Mouse (Mus musculus) small intestine, adult 2 months (tissue): ENCODE results near the gene Tvp23a.

Source experiments
- CTCF ChIP-seq: fragments of 200-500 bp; IDR thresholded peaks from 2 replicates; pipeline ENCODE4 v1.5.1; 2012; ENCODE audit warnings: low read depth, mild to moderate bottlenecking, control low read depth, inconsistent platforms, low read length, moderate library complexity, mixed read lengths; ENCODE audit not compliant: insufficient replicate concordance, insufficient read length; ENCODE audit errors: extremely low read depth
- POLR2A ChIP-seq: fragments of 200-500 bp; IDR thresholded peaks from 2 replicates; pipeline ENCODE4 v1.6.1; 2012; ENCODE audit warnings: low read depth, mild to moderate bottlenecking, control low read depth, inconsistent platforms, low read length, moderate library complexity

DNA sequence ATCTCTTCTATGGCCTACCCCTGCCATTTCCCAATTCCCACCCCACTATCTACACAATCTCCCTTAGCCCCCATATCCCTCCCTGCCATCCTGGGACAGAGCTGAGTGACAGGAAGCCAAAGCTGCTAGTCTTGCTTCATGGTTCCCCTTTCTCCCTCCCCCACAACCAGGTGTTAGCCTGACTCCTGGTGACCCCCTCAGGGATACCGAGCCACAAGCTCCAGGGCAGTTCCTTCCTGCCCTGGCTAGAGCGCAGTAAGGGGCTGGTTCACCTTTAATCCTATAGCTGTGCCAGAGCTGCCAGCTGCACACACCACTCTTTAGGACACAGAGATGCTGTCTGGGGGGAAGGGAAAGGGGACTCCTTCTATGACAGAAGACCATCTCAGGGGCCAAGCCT, 619 bp upstream of the Tvp23a start:
- TF ChIP-seq CTCF = no peak
- no peak for TF ChIP-seq POLR2A
